Mouse (Mus musculus) liver, embryonic 15.5 days (tissue): Measurements from ENCODE around the gene Shc4. TPM values are rescaled to one million over a fixed set of nuclear protein-coding genes. Genes with fewer than 3 reads are reported as not detected.

Source experiments
- ATAC-seq: fragments of 200-750 bp; cut with Nextera tagmentation; 2 replicates; pipeline ENCODE4 v1.8.0; 2017; ENCODE audit warnings: moderate number of reproducible peaks, mild to moderate bottlenecking, moderate library complexity; ENCODE audit not compliant: insufficient read depth
- H3K27ac ChIP-seq: fragments of 300-500 bp; sonication (generic); replicated peaks from 2 replicates; pipeline ENCODE4 v1.5.1; 2015; ENCODE audit warnings: mild to moderate bottlenecking, inconsistent platforms
- H3K27me3 ChIP-seq: fragments of 300-500 bp; sonication (generic); 2 replicates; pipeline ENCODE4 v1.6.1; 2015; ENCODE audit warnings: mild to moderate bottlenecking, inconsistent platforms
- H3K36me3 ChIP-seq: fragments of 300-500 bp; sonication (generic); replicated peaks from 2 replicates; pipeline ENCODE4 v1.6.1; 2015; ENCODE audit warnings: moderate library complexity, mild to moderate bottlenecking, inconsistent platforms
- H3K4me1 ChIP-seq: fragments of 300-500 bp; sonication (generic); replicated peaks from 2 replicates; pipeline ENCODE4 v1.6.1; 2015; ENCODE audit warnings: inconsistent platforms
- H3K4me2 ChIP-seq: fragments of 300-500 bp; sonication (generic); 2 replicates; pipeline ENCODE4 v1.6.1; 2015; ENCODE audit warnings: moderate library complexity, mild to moderate bottlenecking, inconsistent platforms
- H3K4me3 ChIP-seq: fragments of 300-500 bp; sonication (generic); replicated peaks from 2 replicates; pipeline ENCODE4 v1.5.1; 2015; ENCODE audit warnings: mild to moderate bottlenecking, inconsistent platforms
- H3K9ac ChIP-seq: fragments of 300-500 bp; sonication (generic); 2 replicates; pipeline ENCODE4 v1.6.1; 2015; ENCODE audit warnings: moderate library complexity, mild to moderate bottlenecking, inconsistent platforms
- H3K9me3 ChIP-seq: fragments of 300-500 bp; sonication (generic); replicated peaks from 2 replicates; pipeline ENCODE4 v1.6.1; 2016; ENCODE audit warnings: inconsistent platforms
- WGBS: fragments of 180-500 bp; shearing (Covaris S2); methylation state at CpG from one replicate; pipeline ENCODE4 v1.1.7; 2015; ENCODE audit warnings: mixed read lengths; ENCODE audit not compliant: insufficient replicate concordance; 5-methylcytosine and 5-hydroxymethylcytosine counted together
- polyA plus RNA-seq: library from polyadenylated mRNA; unstranded; fragments of >200 nt; fragmentation: Nextera tagmentation; extraction: Ambion mirVana; gene quantifications from 2 replicates; pipeline ENCODE4 v1.2.1, GENCODE M21; 2015

Shc4 gene
- polyA plus RNA-seq, 1 experiment from 2014 or later, result 0.83 TPM

DNA sequence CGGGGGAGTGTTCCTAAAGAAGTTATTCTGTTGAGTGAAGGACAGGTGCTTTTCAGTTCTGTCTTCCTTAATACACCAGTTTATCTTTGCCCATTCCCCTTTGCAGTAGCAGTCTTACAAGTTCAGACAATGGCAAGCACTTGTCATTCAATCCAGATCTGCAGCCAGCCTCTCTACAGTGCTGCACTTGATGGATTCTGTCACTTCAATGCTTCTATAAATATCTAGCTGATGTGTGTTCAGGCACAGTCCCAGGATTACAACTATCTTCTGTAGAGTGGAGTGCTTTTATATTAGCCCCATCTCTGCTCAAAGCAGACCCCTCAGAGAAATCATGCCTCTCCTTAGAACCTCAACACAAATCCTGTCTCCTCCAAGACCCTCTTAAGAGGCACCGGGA, 93.9 kb downstream of the Shc4 start:
- H3K27ac ChIP-seq, result no peak overlapping the region
- H3K36me3 ChIP-seq, result no peaks in the 10 kb centered on the region
- no peak overlapping the region for H3K4me2 ChIP-seq
- no peak overlapping the region for H3K4me3 ChIP-seq
- no peaks in the 10 kb centered on the region for H3K9me3 ChIP-seq
- no peak overlapping the region for H3K9ac ChIP-seq
- H3K27me3 ChIP-seq, result no peaks in the 10 kb centered on the region
- 84% methylated on average over 2 of the region's 2 CpGs for WGBS
- H3K4me1 ChIP-seq, result peaks cover 13% of the 10 kb centered on the region
- ATAC-seq, result no peak

DNA sequence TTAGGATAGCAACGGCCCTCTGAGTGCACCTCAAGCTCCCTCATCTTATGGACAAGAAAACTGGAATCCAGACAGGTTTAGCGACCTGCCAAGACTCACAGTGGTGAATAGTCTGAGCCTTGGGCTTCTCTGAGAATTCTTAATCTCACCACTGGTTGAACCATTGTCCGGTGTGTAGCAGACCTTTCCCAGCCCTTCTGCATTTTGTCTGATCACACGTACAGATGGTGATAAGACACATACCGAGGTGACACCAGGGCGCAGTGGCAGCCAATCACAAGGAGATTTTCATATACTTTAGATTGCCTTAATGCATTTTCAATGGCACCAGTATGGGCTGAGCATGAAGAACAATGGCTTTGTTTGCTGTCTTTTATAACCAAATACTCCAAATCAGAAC, 95.5 kb downstream of the Shc4 start:
- 57% methylated on average over 6 of the region's 6 CpGs for WGBS

DNA sequence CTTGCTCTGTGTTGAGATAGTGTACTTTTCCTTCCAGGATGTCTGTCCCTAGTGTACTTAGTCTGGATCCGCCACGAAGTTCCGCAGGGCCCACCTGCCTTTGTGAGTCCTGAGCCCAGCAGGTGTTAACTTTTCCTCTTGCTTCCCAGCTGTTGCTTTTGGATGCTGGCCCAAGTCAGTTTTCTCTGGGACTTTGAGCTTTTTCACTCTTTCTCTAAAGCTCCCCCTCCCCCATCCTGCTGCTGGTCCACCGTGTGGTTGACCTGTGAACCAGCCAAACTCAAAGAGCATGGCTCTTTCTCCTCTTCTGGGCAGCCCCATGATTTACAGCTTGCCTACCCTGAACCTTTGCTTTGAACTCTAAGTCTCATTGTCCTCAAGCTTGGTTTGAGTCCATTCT, 97.4 kb downstream of the Shc4 start:
- Histone ChIP-seq H3K36me3 (no peaks in the 10 kb centered on the region), H3K4me1 (peaks cover 34% of the 10 kb centered on the region), H3K9me3 (no peaks in the 10 kb centered on the region), H3K4me3 (no peak overlapping the region), H3K27ac (no peak overlapping the region), H3K9ac (no peak overlapping the region), H3K27me3 (no peaks in the 10 kb centered on the region), H3K4me2 (no peak overlapping the region)
- 88% methylated on average over 4 of the region's 4 CpGs for WGBS
- ATAC-seq, result no peak

More for the DNA sequence above, 95.5 kb downstream of the Shc4 start:
- Histone ChIP-seq H3K36me3 (no peaks in the 10 kb centered on the region), H3K9me3 (no peaks in the 10 kb centered on the region), H3K4me2 (no peak overlapping the region), H3K27ac (no peak overlapping the region), H3K9ac (no peak overlapping the region), H3K27me3 (no peaks in the 10 kb centered on the region), H3K4me3 (no peak overlapping the region), H3K4me1 (peaks cover 23% of the 10 kb centered on the region)
- ATAC-seq, result no peak

DNA sequence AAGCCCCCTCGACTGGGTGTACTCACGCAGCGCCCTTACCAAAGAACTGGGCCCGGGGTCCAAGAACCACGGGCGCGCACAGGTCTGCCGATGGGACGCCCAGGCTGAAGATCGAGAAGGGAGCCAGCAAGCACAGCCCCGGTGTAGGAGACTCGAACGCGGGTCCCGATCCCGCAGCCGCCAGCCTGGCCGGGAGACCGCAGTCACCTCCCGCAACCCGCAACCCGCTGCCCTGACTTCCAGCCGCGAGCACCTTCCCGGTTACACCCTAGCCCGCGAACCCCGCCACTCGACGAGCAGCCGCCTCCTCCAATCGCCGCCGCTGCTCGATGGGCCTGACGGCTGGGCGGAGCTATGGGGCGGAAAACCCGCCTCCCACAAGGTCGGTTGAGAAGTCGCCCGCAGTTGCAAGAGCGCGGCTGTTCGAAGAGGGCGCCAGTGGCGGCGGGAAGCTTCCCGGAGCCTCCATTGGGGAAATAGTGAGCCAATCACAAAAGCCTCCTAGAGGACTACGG, 99.1 kb downstream of the Shc4 start, which contains the start of gene Cep152:
Cep152 (minus strand) TSS at position 277 of the 515 bp plus-strand sequence.
- Histone ChIP-seq H3K9ac (peak within 1 kb of the TSS; percentile 91), H3K27ac (peak within 1 kb of the TSS; percentile 82), H3K27me3 (no peaks in the 10 kb centered on the region), H3K4me2 (peak within 1 kb of the TSS; percentile 82), H3K4me1 (peaks cover 34% of the 10 kb centered on the region), H3K36me3 (peaks cover 12% of the 10 kb centered on the region), H3K4me3 (peak within 1 kb of the TSS; percentile 98), H3K9me3 (no peaks in the 10 kb centered on the region)
- under 1% methylated on average over 50 of the region's 50 CpGs for WGBS
- peak; percentile 99 for ATAC-seq

DNA sequence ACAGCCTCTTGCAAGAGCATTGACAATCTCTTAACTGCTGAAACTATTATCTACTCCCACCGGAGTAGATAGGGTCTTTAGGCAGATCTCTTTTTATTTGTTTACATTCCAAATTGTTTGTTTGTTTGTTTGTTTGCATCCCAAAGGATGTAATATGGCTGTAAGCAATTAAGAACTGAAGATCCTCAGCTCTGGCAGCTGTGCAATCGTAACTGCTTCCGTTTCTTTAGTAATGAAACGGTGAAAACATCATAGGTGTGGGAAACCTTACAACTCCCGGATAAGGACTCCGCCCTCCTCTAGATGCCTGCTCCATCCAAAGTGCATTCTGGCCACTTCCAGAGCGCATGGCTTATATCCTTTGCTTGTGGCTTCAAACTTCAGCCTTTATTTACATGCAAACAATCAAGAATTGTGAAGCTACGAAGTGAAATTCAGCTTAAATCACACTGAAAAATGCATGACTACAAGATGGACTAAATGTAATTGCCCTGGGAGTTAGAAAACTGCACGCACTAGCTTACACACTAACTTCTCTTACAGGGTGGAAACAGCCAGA, 99.7 kb downstream of the Shc4 start:
- H3K27ac ChIP-seq, result peak overlapping the region; percentile 82
- H3K4me2 ChIP-seq, result peak overlapping the region; percentile 82
- 4% methylated on average over 9 of the region's 9 CpGs for WGBS
- H3K9ac ChIP-seq, result peak overlapping the region; percentile 91
- H3K36me3 ChIP-seq, result peaks cover 19% of the 10 kb centered on the region
- H3K27me3 ChIP-seq, result no peaks in the 10 kb centered on the region
- H3K9me3 ChIP-seq, result no peaks in the 10 kb centered on the region
- no peak for ATAC-seq
- peak overlapping the region; percentile 98 for H3K4me3 ChIP-seq
- H3K4me1 ChIP-seq, result peaks cover 34% of the 10 kb centered on the region

DNA sequence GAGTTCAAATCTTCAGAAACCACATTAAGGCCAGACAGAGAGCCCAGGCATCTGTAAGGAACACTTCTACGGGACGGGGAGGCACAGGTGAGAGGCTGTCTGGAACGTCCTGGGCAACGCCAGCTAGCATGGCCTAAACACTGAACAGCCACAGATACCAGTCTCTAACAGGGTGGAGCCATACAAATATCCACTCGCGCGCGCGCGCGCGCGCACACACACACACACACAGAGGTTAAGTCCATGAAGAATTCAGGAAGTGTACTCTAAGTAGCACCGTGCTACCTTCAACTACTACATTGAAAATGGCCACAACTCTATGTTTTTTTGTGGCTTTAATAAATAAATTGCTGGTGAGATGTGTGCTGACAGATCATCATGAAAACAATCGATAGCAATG, 100.7 kb downstream of the Shc4 start:
- Histone ChIP-seq H3K27me3 (no peaks in the 10 kb centered on the region), H3K9me3 (no peaks in the 10 kb centered on the region), H3K4me3 (peak overlapping the region; percentile 98), H3K27ac (peak overlapping the region; percentile 82), H3K9ac (peak overlapping the region; percentile 91), H3K4me1 (peaks cover 34% of the 10 kb centered on the region), H3K36me3 (peaks cover 27% of the 10 kb centered on the region), H3K4me2 (peak overlapping the region; percentile 82)
- WGBS, result 73% methylated on average over 15 of the region's 15 CpGs
- no peak for ATAC-seq

DNA sequence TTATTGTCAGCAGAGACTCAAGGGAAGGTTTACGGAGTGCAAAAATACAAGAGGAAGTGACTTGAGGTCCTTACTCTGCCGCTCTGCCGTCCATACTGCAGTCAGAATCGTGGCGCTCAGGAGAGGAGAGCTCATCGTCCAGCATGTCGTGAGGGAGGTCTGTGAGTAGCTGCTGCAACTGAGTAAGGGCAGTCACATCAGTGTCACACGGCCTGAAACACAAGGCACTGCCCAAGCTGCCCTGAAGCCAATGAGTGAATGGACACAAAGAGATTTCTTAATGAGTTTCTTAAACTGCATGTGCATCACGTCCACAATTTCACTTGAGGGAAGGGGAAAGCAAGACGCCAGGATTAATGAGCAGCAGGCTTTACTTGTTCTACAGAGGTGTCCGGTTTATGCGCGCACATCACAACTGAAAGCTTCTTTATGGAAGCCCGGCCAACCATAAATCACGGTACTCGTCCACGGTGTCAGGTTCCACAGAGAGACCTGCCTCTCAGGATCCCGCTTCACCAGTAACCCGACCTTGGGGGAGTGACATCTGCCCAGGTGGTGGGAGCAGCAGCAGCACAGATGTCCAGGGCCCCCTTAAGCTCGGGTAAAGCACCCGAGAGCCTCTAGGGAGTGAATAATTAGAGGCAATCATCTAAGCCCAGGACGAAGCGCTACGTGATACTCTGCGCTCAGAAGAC, 103.6 kb downstream of the Shc4 start:
- Histone ChIP-seq H3K4me1 (peaks cover 25% of the 10 kb centered on the region), H3K27me3 (no peaks in the 10 kb centered on the region), H3K36me3 (peaks cover 55% of the 10 kb centered on the region), H3K27ac (no peak overlapping the region), H3K9ac (no peak overlapping the region), H3K4me3 (no peak overlapping the region), H3K4me2 (no peak overlapping the region), H3K9me3 (no peaks in the 10 kb centered on the region)
- 84% methylated on average over 25 of the region's 25 CpGs for WGBS
- no peak for ATAC-seq

DNA sequence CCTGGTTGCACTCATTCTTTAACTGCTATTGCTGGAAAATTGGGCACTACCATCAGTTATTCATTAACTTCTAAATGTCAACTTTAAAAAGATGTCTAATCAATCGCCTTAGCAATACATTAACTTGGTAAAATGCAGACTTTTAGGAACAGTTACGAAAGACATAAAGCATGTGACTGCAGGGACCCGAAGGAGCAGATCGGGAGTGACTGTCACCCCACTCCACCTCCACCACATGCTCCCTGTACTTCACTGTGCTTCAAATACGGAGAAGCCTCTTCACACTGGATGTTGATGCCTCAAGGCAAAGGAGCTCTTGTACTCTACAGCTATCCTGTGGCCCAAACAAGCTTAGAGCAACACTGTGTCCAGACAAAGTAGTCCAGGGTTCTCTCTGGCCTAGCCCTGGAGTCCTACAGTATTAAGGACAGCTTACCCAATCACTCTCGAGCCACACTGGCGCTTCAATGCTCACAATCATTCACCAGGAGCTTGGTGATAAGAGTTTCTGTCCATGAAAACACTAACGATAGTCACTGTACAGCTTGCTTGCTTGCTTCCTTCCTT, 108.0 kb downstream of the Shc4 start:
- peak; percentile 74 for ATAC-seq
- Histone ChIP-seq H3K4me2 (peak overlapping the region; percentile 21; the same call in 1 of the 2 replicates), H3K4me1 (peaks cover 3% of the 10 kb centered on the region; the same call in 1 of the 2 replicates), H3K27ac (peak overlapping the region; percentile 66), H3K9me3 (no peaks in the 10 kb centered on the region), H3K36me3 (peaks cover 91% of the 10 kb centered on the region), H3K4me3 (no peak overlapping the region), H3K9ac (no peak overlapping the region), H3K27me3 (no peaks in the 10 kb centered on the region)
- 63% methylated on average over 8 of the region's 8 CpGs for WGBS

DNA sequence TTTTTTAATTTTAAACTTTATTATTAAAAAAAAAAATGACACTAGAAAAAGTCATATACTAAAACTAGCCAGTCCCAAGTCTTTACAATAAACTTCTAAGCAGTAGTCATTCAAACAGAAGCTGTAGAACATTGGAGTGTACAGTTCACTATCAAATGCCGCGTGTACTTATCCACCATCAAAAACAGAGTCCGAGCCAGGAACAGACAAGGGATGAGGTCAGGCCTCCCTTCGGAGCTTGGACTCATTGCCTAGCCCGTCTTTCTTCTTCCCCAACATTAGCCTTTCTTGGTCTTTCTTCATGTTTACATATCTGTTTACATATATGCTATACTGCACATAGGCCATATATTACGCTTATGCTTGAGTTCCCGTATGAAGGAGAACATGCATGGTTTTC, 108.5 kb downstream of the Shc4 start:
- 82% methylated on average over 7 of the region's 7 CpGs for WGBS
- Histone ChIP-seq H3K36me3 (peaks cover 90% of the 10 kb centered on the region), H3K4me3 (no peak overlapping the region), H3K4me1 (peaks cover 3% of the 10 kb centered on the region; the same call in 1 of the 2 replicates), H3K27me3 (no peaks in the 10 kb centered on the region), H3K9me3 (no peaks in the 10 kb centered on the region), H3K4me2 (peak overlapping the region; percentile 21; the same call in 1 of the 2 replicates), H3K27ac (no peak overlapping the region; the same call in 1 of the 2 replicates), H3K9ac (no peak overlapping the region)
- ATAC-seq, result peak; percentile 49; the same call in 1 of the 2 replicates

DNA sequence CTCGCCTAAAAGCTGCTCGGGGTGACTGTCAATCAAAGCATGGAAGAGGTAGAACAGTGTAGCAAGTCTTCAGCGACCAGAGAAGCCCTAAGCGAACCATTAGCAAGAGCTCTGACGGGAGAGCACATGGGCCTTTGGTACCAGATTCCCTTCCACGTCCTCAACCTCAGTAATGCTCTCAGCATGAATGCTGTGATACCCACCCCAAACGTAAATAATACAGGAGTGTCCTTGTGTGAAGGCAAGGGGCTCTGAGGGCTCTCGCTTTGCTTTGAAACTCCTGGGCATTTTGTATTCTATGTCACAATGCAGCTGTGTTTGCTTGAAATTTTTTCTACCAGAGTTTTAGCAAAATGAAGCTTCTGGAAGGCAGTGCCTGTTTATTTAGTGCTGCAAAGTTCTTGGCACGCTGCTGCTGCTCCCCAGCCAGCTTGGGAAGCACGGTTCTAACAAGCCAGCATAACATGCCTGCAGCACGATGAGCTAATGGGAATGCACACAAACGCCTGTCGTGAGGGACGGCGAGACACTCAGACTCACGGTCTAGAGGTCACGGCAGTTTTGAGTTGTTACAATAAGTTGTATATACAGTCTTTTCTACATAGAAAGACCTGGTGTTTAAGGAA, 117.6 kb downstream of the Shc4 start:
- no peak overlapping the region for H3K9ac ChIP-seq
- H3K4me3 ChIP-seq, result no peak overlapping the region
- 81% methylated on average over 17 of the region's 17 CpGs for WGBS
- H3K4me2 ChIP-seq, result no peak overlapping the region
- H3K36me3 ChIP-seq, result peaks cover 94% of the 10 kb centered on the region
- H3K27me3 ChIP-seq, result no peaks in the 10 kb centered on the region
- no peak overlapping the region for H3K27ac ChIP-seq
- no peaks in the 10 kb centered on the region for H3K4me1 ChIP-seq
- H3K9me3 ChIP-seq, result no peaks in the 10 kb centered on the region
- no peak for ATAC-seq

DNA sequence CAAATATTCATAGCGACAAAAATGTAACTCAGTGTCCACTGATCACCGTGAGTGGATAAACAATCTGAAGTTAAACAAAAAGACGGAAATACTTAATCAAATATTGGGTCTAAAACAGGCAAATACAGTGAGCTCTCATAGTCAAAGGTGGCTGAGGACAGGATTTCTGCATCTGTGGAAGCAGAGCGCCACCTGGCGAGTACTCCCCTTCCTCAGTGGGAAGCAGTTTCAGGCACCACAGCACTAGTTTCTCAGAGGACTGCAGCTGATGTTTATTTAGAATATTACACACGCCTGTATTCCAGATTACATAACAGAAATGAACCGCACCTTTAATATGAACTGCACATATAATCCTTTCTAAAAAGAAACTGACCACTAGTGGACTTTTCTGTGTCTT, 119.3 kb downstream of the Shc4 start:
- no peak for ATAC-seq
- H3K9me3 ChIP-seq, result no peaks in the 10 kb centered on the region
- no peak overlapping the region for H3K4me2 ChIP-seq
- H3K27ac ChIP-seq, result no peak overlapping the region
- H3K4me3 ChIP-seq, result no peak overlapping the region
- 73% methylated on average over 7 of the region's 7 CpGs for WGBS
- H3K9ac ChIP-seq, result no peak overlapping the region
- no peaks in the 10 kb centered on the region for H3K4me1 ChIP-seq
- H3K27me3 ChIP-seq, result no peaks in the 10 kb centered on the region
- peaks cover 96% of the 10 kb centered on the region for H3K36me3 ChIP-seq
